Mouse (Mus musculus) 416B (cell line): ENCODE measurements around the gene Rpl13a.

Source experiments
- DNase-seq: peaks from one replicate; pipeline ENCODE4 v3.0.0; 2011; ENCODE audit warnings: low read depth

Gene Rpl13a

GRCm38 (mm10) chr7:45156206-45156605 lies 27.6 kb upstream of the Rpl13a start:
- no peak for DNase-seq

- DNase-seq, result peak; percentile 70
Measured at GRCm38 (mm10) chr7:45155590-45155989, 27.0 kb upstream of the Rpl13a start.

- DNase-seq, result peak; percentile 85
Measured at GRCm38 (mm10) chr7:45154993-45155514, 26.5 kb upstream of the Rpl13a start.

GRCm38 (mm10) chr7:45154096-45154992 lies 25.8 kb upstream of the Rpl13a start, which contains the start of the genes Pih1d1 and Aldh16a1:
TSS of gene Pih1d1 (plus strand) at chr7:45154303.
TSS of gene Aldh16a1 (minus strand) at chr7:45154584.
- peak; percentile 96 for DNase-seq

GRCm38 (mm10) chr7:45153586-45153985 lies 25.0 kb upstream of the Rpl13a start:
- no peak for DNase-seq

GRCm38 (mm10) chr7:45153052-45153451 lies 24.5 kb upstream of the Rpl13a start:
- peak; percentile 25 for DNase-seq

GRCm38 (mm10) chr7:45151303-45151702 lies 22.7 kb upstream of the Rpl13a start:
- no peak for DNase-seq

GRCm38 (mm10) chr7:45150321-45150720 lies 21.8 kb upstream of the Rpl13a start:
- peak; percentile 26 for DNase-seq

GRCm38 (mm10) chr7:45149545-45149944 lies 21.0 kb upstream of the Rpl13a start:
- DNase-seq, result no peak

GRCm38 (mm10) chr7:45148534-45149098 lies 20.1 kb upstream of the Rpl13a start:
- DNase-seq, result no peak

- no peak for DNase-seq
Measured at GRCm38 (mm10) chr7:45147899-45148298, 19.3 kb upstream of the Rpl13a start.

- DNase-seq, result no peak
Measured at GRCm38 (mm10) chr7:45147267-45147666, 18.7 kb upstream of the Rpl13a start.

GRCm38 (mm10) chr7:45145460-45145859 lies 16.9 kb upstream of the Rpl13a start:
- DNase-seq, result no peak

- DNase-seq, result no peak
Measured at GRCm38 (mm10) chr7:45144368-45145174, 16.0 kb upstream of the Rpl13a start.

- DNase-seq, result no peak
Measured at GRCm38 (mm10) chr7:45141914-45142313, 13.4 kb upstream of the Rpl13a start.

GRCm38 (mm10) chr7:45141319-45141718 lies 12.8 kb upstream of the Rpl13a start:
- no peak for DNase-seq

- no peak for DNase-seq
Measured at GRCm38 (mm10) chr7:45139904-45140723, 11.6 kb upstream of the Rpl13a start.

GRCm38 (mm10) chr7:45138403-45138802 lies 9.8 kb upstream of the Rpl13a start:
- DNase-seq, result peak; percentile 43

- peak; percentile 99 for DNase-seq
Measured at GRCm38 (mm10) chr7:45137171-45138006, 8.8 kb upstream of the Rpl13a start.

- peak; percentile 92 for DNase-seq
Measured at GRCm38 (mm10) chr7:45135993-45136567, 7.5 kb upstream of the Rpl13a start, which contains the start of the genes Gm45713 and Flt3l. TSS of gene Gm45713 (minus strand) at chr7:45136231. TSS of gene Flt3l (minus strand) at chr7:45136432.
